Mouse (Mus musculus) small intestine, adult 2 months (tissue): ENCODE measurements at regions not wholly inside any gene's neighbourhood (a gene's known extent, or its start where the extent isn't known, plus 50 kb on each side); places are given as distances from the start of the nearest gene placed in this dataset.

ENCODE experiments used
- H3K27ac ChIP-seq: fragments of 200-500 bp; 2 replicates; pipeline ENCODE4 v1.5.1; 2012; ENCODE audit warnings: low read depth, low read length, control low read depth, inconsistent platforms; ENCODE audit not compliant: insufficient read depth
- H3K27me3 ChIP-seq: fragments of 200-500 bp; 2 replicates; pipeline ENCODE4 v1.6.1; 2012; ENCODE audit warnings: mild to moderate bottlenecking, moderate library complexity, low read length, inconsistent platforms; ENCODE audit not compliant: control insufficient read depth, insufficient read depth
- H3K36me3 ChIP-seq: fragments of 200-500 bp; 2 replicates; pipeline ENCODE4 v1.6.1; 2012; ENCODE audit warnings: mild to moderate bottlenecking, low read length, control low read depth, inconsistent platforms; ENCODE audit not compliant: control insufficient read depth, insufficient read depth
- H3K4me1 ChIP-seq: fragments of 200-500 bp; 2 replicates; pipeline ENCODE4 v1.6.1; 2012; ENCODE audit warnings: low read length, inconsistent platforms, mixed read lengths; ENCODE audit not compliant: control insufficient read depth, insufficient read depth, insufficient read length
- H3K4me3 ChIP-seq: fragments of 200-500 bp; 2 replicates; pipeline ENCODE4 v1.5.1; 2012; ENCODE audit warnings: low read depth, mild to moderate bottlenecking, control low read depth, inconsistent platforms, low read length, moderate library complexity
- CTCF ChIP-seq: fragments of 200-500 bp; IDR thresholded peaks from 2 replicates; pipeline ENCODE4 v1.5.1; 2012; ENCODE audit warnings: low read depth, mild to moderate bottlenecking, control low read depth, inconsistent platforms, low read length, moderate library complexity, mixed read lengths; ENCODE audit not compliant: insufficient replicate concordance, insufficient read length; ENCODE audit errors: extremely low read depth
- POLR2A ChIP-seq: fragments of 200-500 bp; IDR thresholded peaks from 2 replicates; pipeline ENCODE4 v1.6.1; 2012; ENCODE audit warnings: low read depth, mild to moderate bottlenecking, control low read depth, inconsistent platforms, low read length, moderate library complexity
- WGBS: fragments of 180-500 bp; shearing (Covaris S2); methylation state at CpG from one replicate; pipeline ENCODE4 v1.1.7; 2018; 5-methylcytosine and 5-hydroxymethylcytosine counted together

GRCm38 (mm10) chr16:24184846-24185245 lies 196.2 kb upstream of the Bcl6 start:
- no peak overlapping the region for H3K4me3 ChIP-seq
- 85% methylated on average over 4 of the region's 4 CpGs for WGBS
- no peaks in the 10 kb centered on the region for H3K27me3 ChIP-seq
- H3K36me3 ChIP-seq, result no peaks in the 10 kb centered on the region
- H3K27ac ChIP-seq, result no peak overlapping the region
- no peaks in the 10 kb centered on the region for H3K4me1 ChIP-seq
- TF ChIP-seq CTCF (no peak), POLR2A (no peak)

GRCm38 (mm10) chr16:24183216-24183615 lies 194.6 kb upstream of the Bcl6 start:
- Histone ChIP-seq H3K36me3 (no peaks in the 10 kb centered on the region), H3K27ac (no peak overlapping the region), H3K4me3 (no peak overlapping the region), H3K27me3 (no peaks in the 10 kb centered on the region), H3K4me1 (no peaks in the 10 kb centered on the region)
- 78% methylated on average over 3 of the region's 3 CpGs for WGBS
- no peak for TF ChIP-seq POLR2A
- no peak for TF ChIP-seq CTCF

- no peaks in the 10 kb centered on the region for H3K36me3 ChIP-seq
- no peak overlapping the region for H3K27ac ChIP-seq
- H3K4me3 ChIP-seq, result no peak overlapping the region
- H3K4me1 ChIP-seq, result no peaks in the 10 kb centered on the region
- 88% methylated on average over 3 of the region's 3 CpGs for WGBS
- H3K27me3 ChIP-seq, result no peaks in the 10 kb centered on the region
- TF ChIP-seq CTCF, result no peak
- TF ChIP-seq POLR2A, result no peak
Measured at GRCm38 (mm10) chr16:24181388-24181787, 192.7 kb upstream of the Bcl6 start.

GRCm38 (mm10) chr16:24180666-24181065 lies 192.0 kb upstream of the Bcl6 start:
- H3K27me3 ChIP-seq, result no peaks in the 10 kb centered on the region
- 69% methylated on average over 5 of the region's 5 CpGs for WGBS
- no peaks in the 10 kb centered on the region for H3K36me3 ChIP-seq
- H3K4me3 ChIP-seq, result no peak overlapping the region
- H3K4me1 ChIP-seq, result no peaks in the 10 kb centered on the region
- no peak overlapping the region for H3K27ac ChIP-seq
- TF ChIP-seq CTCF, result no peak
- no peak for TF ChIP-seq POLR2A

GRCm38 (mm10) chr16:24177564-24177963 lies 188.9 kb upstream of the Bcl6 start:
- no peak overlapping the region for H3K27ac ChIP-seq
- no peak for TF ChIP-seq CTCF
- 93% methylated on average over 2 of the region's 2 CpGs for WGBS

GRCm38 (mm10) chr16:24177131-24177530 lies 188.5 kb upstream of the Bcl6 start:
- no peaks in the 10 kb centered on the region for H3K4me1 ChIP-seq
- 79% methylated on average over 7 of the region's 7 CpGs for WGBS
- H3K4me3 ChIP-seq, result no peak overlapping the region
- H3K36me3 ChIP-seq, result no peaks in the 10 kb centered on the region
- H3K27me3 ChIP-seq, result no peaks in the 10 kb centered on the region
- no peak overlapping the region for H3K27ac ChIP-seq
- TF ChIP-seq CTCF, result no peak
- no peak for TF ChIP-seq POLR2A

More at GRCm38 (mm10) chr16:24177564-24177963, 188.9 kb upstream of the Bcl6 start:
- Histone ChIP-seq H3K27me3 (no peaks in the 10 kb centered on the region), H3K4me1 (no peaks in the 10 kb centered on the region), H3K36me3 (no peaks in the 10 kb centered on the region), H3K4me3 (no peak overlapping the region)

GRCm38 (mm10) chr16:24176057-24176456 lies 187.4 kb upstream of the Bcl6 start:
- 52% methylated on average over 2 of the region's 2 CpGs for WGBS

GRCm38 (mm10) chr16:24175235-24175760 lies 186.6 kb upstream of the Bcl6 start:
- H3K27ac ChIP-seq, result no peak overlapping the region
- no peaks in the 10 kb centered on the region for H3K36me3 ChIP-seq
- WGBS, result 72% methylated on average over 9 of the region's 9 CpGs
- no peak overlapping the region for H3K4me3 ChIP-seq
- no peak for TF ChIP-seq POLR2A
- no peak for TF ChIP-seq CTCF
- H3K27me3 ChIP-seq, result no peaks in the 10 kb centered on the region
- H3K4me1 ChIP-seq, result no peaks in the 10 kb centered on the region

More at GRCm38 (mm10) chr16:24176057-24176456, 187.4 kb upstream of the Bcl6 start:
- Histone ChIP-seq H3K4me1 (no peaks in the 10 kb centered on the region), H3K27ac (no peak overlapping the region), H3K27me3 (no peaks in the 10 kb centered on the region), H3K4me3 (no peak overlapping the region), H3K36me3 (no peaks in the 10 kb centered on the region)
- TF ChIP-seq POLR2A (no peak), CTCF (no peak)
